Mouse (Mus musculus) brain, embryonic 14.5 days (tissue): ENCODE measurements around the gene Gtf2h1.

Experiments
- CTCF ChIP-seq: fragments of 200-500 bp; IDR thresholded peaks from 2 replicates; pipeline ENCODE4 v1.5.1; 2012; ENCODE audit warnings: inconsistent platforms, mild to moderate bottlenecking, moderate library complexity, borderline replicate concordance; ENCODE audit not compliant: insufficient read depth, insufficient read length; ENCODE audit errors: extremely low read depth
- POLR2A ChIP-seq: fragments of 200-500 bp; IDR thresholded peaks from 2 replicates; pipeline ENCODE4 v1.6.1; 2012; ENCODE audit warnings: mild to moderate bottlenecking, inconsistent platforms, borderline replicate concordance; ENCODE audit not compliant: poor library complexity, insufficient read depth, insufficient read length, severe bottlenecking; ENCODE audit errors: extremely low read depth

DNA sequence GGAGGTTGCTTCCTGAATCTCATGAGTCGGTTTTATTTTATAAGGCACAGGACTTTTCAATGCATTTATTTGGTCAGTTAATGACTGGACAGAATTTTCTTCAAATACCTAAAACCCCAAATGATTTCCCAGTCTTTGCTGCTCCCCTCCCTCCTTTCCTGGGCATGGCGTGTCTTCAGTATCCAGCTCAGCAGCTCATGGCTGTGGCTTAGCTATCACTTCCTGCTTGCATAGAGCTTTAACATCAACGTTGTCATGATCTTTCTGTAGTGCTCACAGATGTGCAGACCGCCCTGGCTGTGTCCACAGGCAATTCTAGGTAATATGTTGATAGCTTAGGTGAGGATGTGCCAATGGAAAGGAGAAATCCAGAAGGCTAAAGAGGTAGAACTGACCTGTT, 76.1 kb downstream of the Gtf2h1 start:
- TF ChIP-seq POLR2A, result no peak
- TF ChIP-seq CTCF, result no peak
